In genomic region chr12:79190931-79191673, GRCm38 (mm10) we compare ENCODE assay signal across 7 mouse cellular contexts. TPM values are rescaled to one million over a fixed set of nuclear protein-coding genes. Genes with fewer than 3 reads are reported as not detected.
DNase-seq lines count a peak whose midpoint lies in the region; ATAC-seq and TF ChIP-seq lines count a peak whose summit lies in the region.

No protein-coding gene starts in this region.

- peak overlapping the region; percentile 71 for H3K4me3 ChIP-seq in forebrain, embryonic 13.5 days
- peak overlapping the region; percentile 48 for H3K4me3 ChIP-seq in hindbrain, embryonic 14.5 days (replicated peaks; ENCODE audit: low read length)

- peaks cover 22% of the 10 kb centered on the region for H3K36me3 ChIP-seq in forebrain, embryonic 13.5 days (ENCODE audit: poor library complexity, severe bottlenecking)
- H3K36me3 ChIP-seq in hindbrain, embryonic 14.5 days (replicated peaks; ENCODE audit: control insufficient read depth, insufficient read depth): peaks cover 21% of the 10 kb centered on the region

- H3K9ac ChIP-seq in forebrain, embryonic 13.5 days: peak overlapping the region; percentile 74
- peak overlapping the region; percentile 58 for H3K9ac ChIP-seq in hindbrain, embryonic 14.5 days

- H3K27me3 ChIP-seq in Patski: no peaks in the 10 kb centered on the region
- H3K27me3 ChIP-seq in forebrain, embryonic 13.5 days: no peaks in the 10 kb centered on the region
- H3K27me3 ChIP-seq in hindbrain, embryonic 14.5 days (ENCODE audit: control insufficient read depth, insufficient read depth, low read length): no peaks in the 10 kb centered on the region

- CTCF ChIA-PET in Patski (lab: Charles Lee): interaction anchor here (1.5 kb wide), 1 partner anchor 15 kb away, joined by 4 read pairs; no protein-coding TSS in a partner anchor

- no peaks in the 10 kb centered on the region for H3K9me3 ChIP-seq in forebrain, embryonic 13.5 days (replicated peaks)
- no peaks in the 10 kb centered on the region for H3K9me3 ChIP-seq in hindbrain, embryonic 14.5 days (ENCODE audit: control insufficient read depth, low read length)

- in situ Hi-C loops in Patski (cut with MboI; ENCODE audit: low pct_unique_long_range_greater_than_20kb): loop anchor here (5.0 to 25.0 kb wide), 2 partner anchors 76 to 946 kb away; no protein-coding TSS in a partner anchor

- peaks cover 18% of the 10 kb centered on the region for H3K4me1 ChIP-seq in forebrain, embryonic 13.5 days
- H3K4me1 ChIP-seq in hindbrain, embryonic 14.5 days (replicated peaks; ENCODE audit: control insufficient read depth, insufficient read depth, low read length): peaks cover 15% of the 10 kb centered on the region

- under 1% methylated on average over 18 of the region's 18 CpGs for WGBS in forebrain, embryonic 13.5 days
- WGBS in hindbrain, embryonic 14.5 days: under 1% methylated on average over 18 of the region's 18 CpGs

- DNase-seq in Patski (ENCODE audit: low read depth, low spot score): no peak
- peak; percentile 48 for DNase-seq in cerebellum, adult 11 months
- peak; percentile 81 for DNase-seq in hindbrain, embryonic 14.5 days (ENCODE audit: low spot score)
- peak; percentile 40 to 57 for DNase-seq in left cerebral cortex, adult 18-20 months (ENCODE audit: low spot score in 2 of 2)
- peak; percentile 54 to 69 for DNase-seq in lung, postnatal 4 days
- peak; percentile 75 to 80 for DNase-seq in right cerebral cortex, adult 2 months (ENCODE audit: low spot score in 2 of 2)

- POLR2A ChIA-PET in Patski (lab: Charles Lee): no interaction called here

- peak; percentile 89 for ATAC-seq in Patski
- peak; percentile 95 for ATAC-seq in forebrain, embryonic 13.5 days
- peak; percentile 94 for ATAC-seq in hindbrain, embryonic 14.5 days (ENCODE audit: low FRiP score)

- H3K4me2 ChIP-seq in forebrain, embryonic 13.5 days: peak overlapping the region; percentile 78
- peak overlapping the region; percentile 80 for H3K4me2 ChIP-seq in hindbrain, embryonic 14.5 days (replicated peaks)

- H3K27ac ChIP-seq in forebrain, embryonic 13.5 days: peak overlapping the region; percentile 40; the same call in 1 of the 2 replicates
- peak overlapping the region; percentile 78 for H3K27ac ChIP-seq in hindbrain, embryonic 14.5 days

- TF ChIP-seq CTCF in Patski (IDR thresholded peaks at IDR 0.05): peak; percentile 27

RNA-seq across cellular contexts. Expression of gene Rdh11, which starts 1.0 kb away (rescaled TPM):
- 31.4 TPM for polyA plus RNA-seq in Patski (2021)
- 25.2 and 26.1 TPM in 2 replicates for polyA plus RNA-seq in forebrain, embryonic 13.5 days (2015; fragmentation: Nextera tagmentation; extraction: Ambion mirVana)
- 37.5 and 42.3 TPM in 2 replicates for polyA plus RNA-seq in hindbrain, embryonic 14.5 days (2014; fragmentation: Nextera tagmentation; extraction: Ambion mirVana)
- total RNA-seq in left cerebral cortex, adult 18-20 months (2021): 10 to 100 TPM; 22.5 to 26.6 TPM

RNA-seq across cellular contexts. Expression of gene Rdh12, which starts 17.6 kb away (rescaled TPM):
- polyA plus RNA-seq in Patski (2021): 1.8 TPM
- 1.0 and 1.5 TPM in 2 replicates for polyA plus RNA-seq in forebrain, embryonic 13.5 days (2015; fragmentation: Nextera tagmentation; extraction: Ambion mirVana)
- polyA plus RNA-seq in hindbrain, embryonic 14.5 days (2014; fragmentation: Nextera tagmentation; extraction: Ambion mirVana): 0.72 TPM in 2 replicates
- 1 to 10 TPM; 1.5 to 2.1 TPM for total RNA-seq in left cerebral cortex, adult 18-20 months (2021)

RNA-seq across cellular contexts. Expression of gene Vti1b, which starts 18.6 kb away (rescaled TPM):
- 116 TPM for polyA plus RNA-seq in Patski (2021)
- 139 and 152 TPM in 2 replicates for polyA plus RNA-seq in forebrain, embryonic 13.5 days (2015; fragmentation: Nextera tagmentation; extraction: Ambion mirVana)
- 189 and 190 TPM in 2 replicates for polyA plus RNA-seq in hindbrain, embryonic 14.5 days (2014; fragmentation: Nextera tagmentation; extraction: Ambion mirVana)
- 100 to 1,000 TPM; 264 to 275 TPM for total RNA-seq in left cerebral cortex, adult 18-20 months (2021)
